Mouse (Mus musculus) CH12.LX (cell line): ENCODE measurements around the gene Ush2a. TPM values are rescaled to one million over a fixed set of nuclear protein-coding genes. Genes with fewer than 3 reads are reported as not detected.

Source experiments
- DNase-seq: peaks from one replicate; pipeline ENCODE4 v3.0.0-alpha.2; 2013; ENCODE audit errors: extremely low read depth
- H3K27ac ChIP-seq: 2 replicates; pipeline ENCODE4 v1.5.1; 2012; ENCODE audit warnings: low read depth, mild to moderate bottlenecking, control low read depth, moderate library complexity; ENCODE audit not compliant: insufficient read depth
- H3K27me3 ChIP-seq: replicated peaks from 2 replicates; pipeline ENCODE3; 2012; ENCODE audit warnings: inconsistent platforms
- H3K36me3 ChIP-seq, 2 experiments: replicated peaks in 1 of 2; 2 replicates each; pipeline versions ENCODE3 to v1.6.1; 2012; ENCODE audit warnings: inconsistent platforms in 1 of 2, low read length in 1 of 2, mild to moderate bottlenecking in 1 of 2, mixed read lengths in 1 of 2, moderate library complexity in 1 of 2; ENCODE audit not compliant: control insufficient read depth in 1 of 2, insufficient read depth in 1 of 2
- H3K4me1 ChIP-seq, 2 experiments: 2 replicates each; pipeline ENCODE4 v1.6.1; 2012; ENCODE audit warnings: inconsistent platforms in 1 of 2, moderate library complexity in 1 of 2; ENCODE audit not compliant: insufficient read depth in 2 of 2, control insufficient read depth in 1 of 2
- H3K4me2 ChIP-seq: 2 replicates; pipeline ENCODE4 v1.6.1; 2012; ENCODE audit warnings: low read depth, mild to moderate bottlenecking, control low read depth; ENCODE audit not compliant: poor library complexity, insufficient read depth, severe bottlenecking
- H3K4me3 ChIP-seq, 3 experiments: fragments of 150-350 bp in 1 of 3; sonication (generic) in 1 of 3; replicated peaks in 1 of 3; 2 replicates each; pipeline versions ENCODE3 to v1.5.1; 2011 to 2012; ENCODE audit warnings: low read depth in 2 of 3, low read length in 2 of 3, mild to moderate bottlenecking in 2 of 3, moderate library complexity in 2 of 3, control low read depth in 1 of 3, improper control_type of control experiment in 1 of 3, inconsistent platforms in 1 of 3, mixed read lengths in 1 of 3; ENCODE audit not compliant: poor library complexity in 1 of 3
- H3K79me2 ChIP-seq: replicated peaks from 2 replicates; pipeline ENCODE4 v1.6.1; 2012; ENCODE audit warnings: mild to moderate bottlenecking, moderate library complexity; ENCODE audit not compliant: control insufficient read depth, poor library complexity, insufficient read depth, severe bottlenecking; ENCODE audit errors: extremely low read depth
- H3K9ac ChIP-seq: 2 replicates; pipeline ENCODE4 v1.6.1; 2012; ENCODE audit warnings: low read depth, mild to moderate bottlenecking, control low read depth, moderate library complexity; ENCODE audit not compliant: insufficient read depth
- H3K9me3 ChIP-seq: replicated peaks from 2 replicates; pipeline ENCODE3; 2012; ENCODE audit warnings: low read length, inconsistent platforms, mixed read lengths
- BHLHE40 ChIP-seq: IDR thresholded peaks from 2 replicates; pipeline ENCODE4 v1.6.1; 2011; ENCODE audit warnings: mild to moderate bottlenecking, low read depth, low read length, improper control_type of control experiment
- CHD1 ChIP-seq: IDR thresholded peaks from 2 replicates; pipeline ENCODE4 v1.6.1; 2012; ENCODE audit warnings: low read depth, low read length, improper control_type of control experiment, inconsistent platforms
- CTCF ChIP-seq, 2 experiments: IDR thresholded peaks in 1 of 2; conservative IDR thresholded peaks in 1 of 2; 2 replicates each; pipeline ENCODE4 v1.5.1; 2011 to 2012; ENCODE audit warnings: low read depth in 2 of 2, low read length in 2 of 2, improper control_type of control experiment in 1 of 2, inconsistent platforms in 1 of 2, mild to moderate bottlenecking in 1 of 2, moderate library complexity in 1 of 2
- E2F4 ChIP-seq: IDR thresholded peaks from 2 replicates; pipeline ENCODE4 v1.6.1; 2011; ENCODE audit warnings: low read depth, low read length, improper control_type of control experiment; ENCODE audit not compliant: insufficient replicate concordance
- ELF1 ChIP-seq: IDR thresholded peaks from 2 replicates; pipeline ENCODE4 v1.6.1; 2014; ENCODE audit warnings: low read depth, mild to moderate bottlenecking, inconsistent platforms, low read length, improper control_type of control experiment
- EP300 ChIP-seq: IDR thresholded peaks from 2 replicates; pipeline ENCODE4 v1.6.1; 2011; ENCODE audit warnings: low read length, improper control_type of control experiment
- ETS1 ChIP-seq: conservative IDR thresholded peaks from 2 replicates; pipeline ENCODE4 v1.6.1; 2012; ENCODE audit warnings: low read depth, mild to moderate bottlenecking, inconsistent platforms, low read length, improper control_type of control experiment, moderate library complexity
- GABPA ChIP-seq: IDR thresholded peaks from 2 replicates; pipeline ENCODE4 v1.6.1; 2012; ENCODE audit warnings: low read depth, low read length, improper control_type of control experiment, inconsistent platforms; ENCODE audit not compliant: insufficient replicate concordance
- IRF4 ChIP-seq: IDR thresholded peaks from 2 replicates; pipeline ENCODE4 v1.6.1; 2014; ENCODE audit warnings: low read depth, mild to moderate bottlenecking, inconsistent platforms, low read length, improper control_type of control experiment
- JUN ChIP-seq: IDR thresholded peaks from 2 replicates; pipeline ENCODE4 v1.6.1; 2011; ENCODE audit warnings: low read depth, mild to moderate bottlenecking, low read length, improper control_type of control experiment, moderate library complexity; ENCODE audit not compliant: insufficient read depth
- MYC ChIP-seq: IDR thresholded peaks from 2 replicates; pipeline ENCODE4 v1.6.1; 2011; ENCODE audit warnings: low read depth, mild to moderate bottlenecking, improper control_type of control experiment, low read length
- PAX5 ChIP-seq: IDR thresholded peaks from 2 replicates; pipeline ENCODE4 v1.6.1; 2012; ENCODE audit warnings: low read length, inconsistent platforms, mixed read lengths
- POLR2A ChIP-seq: IDR thresholded peaks from 2 replicates; pipeline ENCODE4 v1.6.1; 2011; ENCODE audit warnings: low read depth, mild to moderate bottlenecking, improper control_type of control experiment, low read length
- POLR2AphosphoS2 ChIP-seq: IDR thresholded peaks from 2 replicates; pipeline ENCODE4 v1.6.1; 2011; ENCODE audit warnings: low read depth, low read length, improper control_type of control experiment
- RAD21 ChIP-seq: IDR thresholded peaks from 2 replicates; pipeline ENCODE4 v1.6.1; 2011; ENCODE audit warnings: low read depth, mild to moderate bottlenecking, low read length, improper control_type of control experiment, moderate library complexity
- SMC3 ChIP-seq: IDR thresholded peaks from 2 replicates; pipeline ENCODE4 v1.6.1; 2011; ENCODE audit warnings: low read depth, low read length, improper control_type of control experiment
- TBP ChIP-seq: conservative IDR thresholded peaks from 2 replicates; pipeline ENCODE4 v1.6.1; 2011; ENCODE audit warnings: low read depth, low read length, improper control_type of control experiment
- TCF12 ChIP-seq: IDR thresholded peaks from 2 replicates; pipeline ENCODE4 v1.6.1; 2014; ENCODE audit warnings: low read depth, mild to moderate bottlenecking, inconsistent platforms, low read length, improper control_type of control experiment
- UBTF ChIP-seq: IDR thresholded peaks from 2 replicates; pipeline ENCODE4 v1.6.1; 2012; ENCODE audit warnings: low read depth, mild to moderate bottlenecking, inconsistent platforms, low read length, improper control_type of control experiment, moderate library complexity
- ZC3H11A ChIP-seq: IDR thresholded peaks from 2 replicates; pipeline ENCODE4 v1.6.1; 2012; ENCODE audit warnings: low read depth, mild to moderate bottlenecking, inconsistent platforms, low read length, improper control_type of control experiment
- ZKSCAN1 ChIP-seq: IDR thresholded peaks from 2 replicates; pipeline ENCODE4 v1.6.1; 2012; ENCODE audit warnings: low read depth, inconsistent platforms, low read length, improper control_type of control experiment, borderline replicate concordance
- ZNF384 ChIP-seq: IDR thresholded peaks from 2 replicates; pipeline ENCODE4 v1.6.1; 2012; ENCODE audit warnings: low read depth, low read length, improper control_type of control experiment, inconsistent platforms
- dilution Hi-C: fragments of 300-500 bp; cut with MboI; formaldehyde crosslinking; loops from 2 replicates; pipeline ENCODE4 v1.14.3; 2020; ENCODE audit warnings: low sequenced_read_pairs; ENCODE audit not compliant: extremely low pct_unique_long_range_greater_than_20kb, extremely low pct_ligation_motif_present
- in situ Hi-C: fragments of 300-500 bp; cut with MboI; formaldehyde crosslinking; loops from 3 replicates; pipeline ENCODE4 v1.14.3; 2019; ENCODE audit warnings: low sequenced_read_pairs, low pct_ligation_motif_present, low pct_unique_long_range_greater_than_20kb, mixed read lengths
- polyA plus RNA-seq: library from polyadenylated mRNA; unstranded; fragments of >175 nt; gene quantifications from 2 replicates; pipeline ENCODE4 v1.2.1, GENCODE M21; 2012; ENCODE audit warnings: low read depth; ENCODE audit not compliant: insufficient read length
- total RNA-seq, 2 experiments: library from RNA; depleted of rRNA; stranded (reverse); fragments of 300-350 nt in 1 of 2; fragments of >200 nt in 1 of 2; gene quantifications; 2 replicates each; pipeline ENCODE4 v1.2.3; 2012 to 2014

Gene Ush2a
- total and polyA plus RNA-seq, 3 experiments = not detected

- no peak overlapping the region for H3K9ac ChIP-seq
- in situ Hi-C loops = no loop called here
These were observed 124.0 kb downstream of the Ush2a start for GRCm38 (mm10) chr1:188385733-188386261.

GRCm38 (mm10) chr1:188387321-188387720 is 125.5 kb downstream of the Ush2a start:
- no peak for DNase-seq
- dilution Hi-C loops = no loop called here
- no peak overlapping the region for H3K4me2 ChIP-seq

More at GRCm38 (mm10) chr1:188385733-188386261, 124.0 kb downstream of the Ush2a start:
- Histone ChIP-seq H3K9me3 (peaks cover 54% of the 10 kb centered on the region), H3K4me3 (no peak overlapping the region), H3K27ac (no peak overlapping the region), H3K4me2 (no peak overlapping the region), H3K79me2 (no peaks in the 10 kb centered on the region), H3K4me1 (no peaks in the 10 kb centered on the region), H3K36me3 (no peaks in the 10 kb centered on the region), H3K27me3 (no peaks in the 10 kb centered on the region)
- dilution Hi-C loops = no loop called here
- TF ChIP-seq BHLHE40 (no peak), E2F4 (no peak), JUN (no peak), TCF12 (no peak), ELF1 (no peak), UBTF (no peak), RAD21 (no peak), ZC3H11A (no peak), MYC (no peak), GABPA (no peak), ZKSCAN1 (no peak), POLR2A (no peak), ZNF384 (no peak), SMC3 (no peak), EP300 (no peak)
- no peak for DNase-seq

More at GRCm38 (mm10) chr1:188387321-188387720, 125.5 kb downstream of the Ush2a start:
- H3K9ac ChIP-seq = no peak overlapping the region
- H3K36me3 ChIP-seq = no peaks in the 10 kb centered on the region
- no peak for TF ChIP-seq ETS1
- TF ChIP-seq JUN = no peak
- TF ChIP-seq PAX5 = no peak
- TF ChIP-seq ELF1 = no peak
- TF ChIP-seq ZKSCAN1 = no peak
- no peak for TF ChIP-seq IRF4
- no peak for TF ChIP-seq CHD1
- TF ChIP-seq POLR2AphosphoS2 = no peak
- TF ChIP-seq MYC = no peak
- no peak for TF ChIP-seq ZC3H11A
- no peak for TF ChIP-seq RAD21
- no peak for TF ChIP-seq ZNF384
- no peak for TF ChIP-seq BHLHE40
- no peak for TF ChIP-seq SMC3
- no peak for TF ChIP-seq CTCF (conservative IDR thresholded peaks at IDR 0.05 in 1 of 2, IDR thresholded peaks at IDR 0.05 in 1 of 2; ENCODE audit: low read depth in 2 of 2, low read length in 2 of 2)
- TF ChIP-seq E2F4 = no peak
- TF ChIP-seq TBP = no peak
- no peaks in the 10 kb centered on the region for H3K79me2 ChIP-seq
- in situ Hi-C loops = no loop called here
- no peak overlapping the region for H3K4me3 ChIP-seq
- no peaks in the 10 kb centered on the region for H3K4me1 ChIP-seq
- no peaks in the 10 kb centered on the region for H3K27me3 ChIP-seq
- peaks cover 54% of the 10 kb centered on the region for H3K9me3 ChIP-seq
- H3K27ac ChIP-seq = no peak overlapping the region
